Comparison of ENCODE assay signal across 8 mouse cellular contexts in genomic region chr8:20380590-20381238, GRCm38 (mm10). TPM values are rescaled to one million over a fixed set of nuclear protein-coding genes. Genes with fewer than 3 reads are reported as not detected.
DNase-seq lines count a peak whose midpoint lies in the region; ATAC-seq and TF ChIP-seq lines count a peak whose summit lies in the region.
"Not testable (repeated sequence)": the region's sequence is repeated elsewhere in the genome, so short reads cannot be mapped to it uniquely, and the experiment has no call there.

No protein-coding gene starts in this region.

- H3K9ac ChIP-seq in forebrain, postnatal 0 days; heart, embryonic 14.5 days (ENCODE audit: low read length); intestine, postnatal 0 days (ENCODE audit: low read depth, low read length); limb, embryonic 13.5 days: not testable (repeated sequence)

- 85% methylated on average over 7 of the region's 7 CpGs for WGBS in forebrain, postnatal 0 days
- WGBS in heart, embryonic 14.5 days, result 78% methylated on average over 6 of the region's 7 CpGs
- 76% methylated on average over 6 of the region's 7 CpGs for WGBS in intestine, postnatal 0 days
- 79% methylated on average over 7 of the region's 7 CpGs for WGBS in limb, embryonic 13.5 days

- H3K9me3 ChIP-seq in forebrain, postnatal 0 days (ENCODE audit: low read length); heart, embryonic 14.5 days (ENCODE audit: control insufficient read depth, low read length); intestine, postnatal 0 days (ENCODE audit: control insufficient read depth); limb, embryonic 13.5 days: not testable (repeated sequence)

- not testable (repeated sequence) for H3K4me3 ChIP-seq in forebrain, postnatal 0 days (ENCODE audit: low read depth, low read length); heart, embryonic 14.5 days (ENCODE audit: control insufficient read depth in 1 of 2, insufficient read depth in 1 of 2, low read depth in 1 of 2, low read length in 2 of 2); intestine, postnatal 0 days (ENCODE audit: low read depth, low read length); limb, embryonic 13.5 days

- not testable (repeated sequence) for H3K4me2 ChIP-seq in forebrain, postnatal 0 days (ENCODE audit: low read depth); heart, embryonic 14.5 days (ENCODE audit: low read length); intestine, postnatal 0 days (replicated peaks; ENCODE audit: low read depth); limb, embryonic 13.5 days (replicated peaks)

- H3K27me3 ChIP-seq in forebrain, postnatal 0 days (ENCODE audit: insufficient read depth, low read length); heart, embryonic 14.5 days (ENCODE audit: control insufficient read depth, insufficient read depth, low read length); intestine, postnatal 0 days (replicated peaks; ENCODE audit: control insufficient read depth, insufficient read depth, low read length); limb, embryonic 13.5 days: not testable (repeated sequence)

- H3K4me1 ChIP-seq in forebrain, postnatal 0 days (ENCODE audit: insufficient read depth); heart, embryonic 14.5 days (ENCODE audit: control insufficient read depth in 2 of 2, insufficient read depth in 2 of 2, low read length in 2 of 2); intestine, postnatal 0 days (replicated peaks; ENCODE audit: control insufficient read depth, insufficient read depth, low read length); limb, embryonic 13.5 days: not testable (repeated sequence)

- H3K27ac ChIP-seq in forebrain, postnatal 0 days (ENCODE audit: low read depth, low read length); heart, embryonic 14.5 days (replicated peaks in 1 of 2; ENCODE audit: control insufficient read depth in 1 of 2, insufficient read depth in 1 of 2, low read depth in 2 of 2, low read length in 2 of 2); intestine, postnatal 0 days (ENCODE audit: low read depth, low read length); limb, embryonic 13.5 days: not testable (repeated sequence)

- peak; percentile 21 to 34 for DNase-seq in cerebellum, postnatal 14 days
- not testable (repeated sequence) for DNase-seq in forebrain, postnatal 0 days
- peak; percentile 1 for DNase-seq in lung, postnatal 25 days (ENCODE audit: low spot score)
- peak; percentile 37 for DNase-seq in urinary bladder, adult 2 months (ENCODE audit: low spot score)

- ATAC-seq in forebrain, postnatal 0 days, result peak; percentile 51
- peak; percentile 75 for ATAC-seq in heart, embryonic 14.5 days (ENCODE audit: insufficient number of reproducible peaks, insufficient read depth, low FRiP score, low read depth)
- peak; percentile 45 for ATAC-seq in intestine, postnatal 0 days
- peak; percentile 91 for ATAC-seq in limb, embryonic 13.5 days (ENCODE audit: low FRiP score, low read depth)
- ATAC-seq in neutrophil, adult 5-6 weeks (ENCODE audit: extremely low read depth, insufficient number of reproducible peaks, low FRiP score, poor library complexity, severe bottlenecking), result peak; percentile 28

- not testable (repeated sequence) for H3K36me3 ChIP-seq in forebrain, postnatal 0 days (ENCODE audit: insufficient read depth); heart, embryonic 14.5 days (ENCODE audit: control insufficient read depth, insufficient read depth, low read length); intestine, postnatal 0 days (ENCODE audit: control insufficient read depth, insufficient read depth); limb, embryonic 13.5 days

- TF ChIP-seq CTCF in forebrain, postnatal 0 days (IDR thresholded peaks at IDR 0.05; ENCODE audit: low read depth); intestine, postnatal 0 days (IDR thresholded peaks at IDR 0.05; ENCODE audit: low read depth): not testable (repeated sequence)

RNA-seq across cellular contexts. Expression of gene Gm15319, which starts 17.7 kb away (rescaled TPM):
- 0.23 and 1.7 TPM in 2 replicates for total RNA-seq in forebrain, postnatal 0 days (2014; rRNA removed)
- not detected in 2 replicates for polyA plus RNA-seq in forebrain, postnatal 0 days (2015; fragmentation: Nextera tagmentation; extraction: Ambion mirVana)
- 0.42 TPM in 1 of 2 replicates, not detected in the other for polyA plus RNA-seq in heart, embryonic 14.5 days (2014; fragmentation: Nextera tagmentation; extraction: Ambion mirVana)
- polyA plus RNA-seq in intestine, postnatal 0 days (2015; fragmentation: Nextera tagmentation; extraction: Ambion mirVana), result 0.12 TPM in 1 of 2 replicates, not detected in the other
- polyA plus RNA-seq in limb, embryonic 13.5 days (2015; fragmentation: Nextera tagmentation; extraction: Ambion mirVana), result not detected in 2 replicates
- 1.2 TPM in 1 of 2 replicates, not detected in the other for total RNA-seq in neutrophil, adult 5-6 weeks (2017)
- polyA plus RNA-seq in urinary bladder, adult 2 months (2012; rRNA removed), result 0.04 TPM in 1 of 2 replicates, not detected in the other

Comparison
In these comparisons a context has a peak if more than half of its experiments do, and no peak if none do; other contexts are left out.
1. ATAC-seq: peak in every context shown above with its lines; median percentile 91 in limb, embryonic 13.5 days; 75 in heart, embryonic 14.5 days; 51 in forebrain, postnatal 0 days; 45 in intestine, postnatal 0 days; 28 in neutrophil, adult 5-6 weeks.